Mouse (Mus musculus) G1E (cell line): Measurements from ENCODE around the gene Aco2. TPM values are rescaled to one million over a fixed set of nuclear protein-coding genes. Genes with fewer than 3 reads are reported as not detected.
A peak's percentile ranks its signal among the peaks of the same experiment; 100 is the strongest.

Source experiments
- ATAC-seq: 2 replicates; pipeline ENCODE4 v1.8.0; 2016; ENCODE audit warnings: mild to moderate bottlenecking; ENCODE audit not compliant: insufficient number of reproducible peaks, poor library complexity, low FRiP score, severe bottlenecking; ENCODE audit errors: extremely low read depth
- DNase-seq: peaks from one replicate; pipeline ENCODE4 v3.0.0; 2012; ENCODE audit warnings: low spot score
- H3K27me3 ChIP-seq: 2 replicates; pipeline ENCODE4 v1.6.1; 2012; ENCODE audit warnings: mild to moderate bottlenecking, low read length, inconsistent platforms; ENCODE audit not compliant: insufficient read depth
- H3K36me3 ChIP-seq: replicated peaks from 2 replicates; pipeline ENCODE3; 2012; ENCODE audit warnings: mild to moderate bottlenecking, inconsistent platforms
- H3K4me1 ChIP-seq: 2 replicates; pipeline ENCODE4 v1.6.1; 2012; ENCODE audit warnings: low read depth, low read length, inconsistent platforms, mixed read lengths; ENCODE audit not compliant: insufficient read depth
- H3K4me3 ChIP-seq: 2 replicates; pipeline ENCODE4 v1.5.1; 2012; ENCODE audit warnings: low read depth, mild to moderate bottlenecking, inconsistent platforms, low read length, moderate library complexity, mixed read lengths
- H3K9me3 ChIP-seq: replicated peaks from 2 replicates; pipeline ENCODE4 v1.6.1; 2012; ENCODE audit warnings: inconsistent platforms
- CTCF ChIP-seq: IDR thresholded peaks from 2 replicates; pipeline ENCODE4 v1.5.1; 2012; ENCODE audit warnings: low read depth, low read length, inconsistent platforms, mixed read lengths
- GATA1 ChIP-seq: IDR thresholded peaks from 2 replicates; pipeline ENCODE4 v1.6.1; 2012; ENCODE audit warnings: borderline replicate concordance, low read length, inconsistent platforms, mixed read lengths
- GATA2 ChIP-seq: IDR thresholded peaks from 2 replicates; pipeline ENCODE4 v1.6.1; 2012; ENCODE audit warnings: low read depth, low read length, inconsistent platforms, borderline replicate concordance
- POLR2AphosphoS5 ChIP-seq: IDR thresholded peaks from 2 replicates; pipeline ENCODE4 v1.6.1; 2012; ENCODE audit warnings: low read depth, low read length, inconsistent platforms; ENCODE audit not compliant: insufficient replicate concordance
- TAL1 ChIP-seq: conservative IDR thresholded peaks from 2 replicates; pipeline ENCODE4 v1.6.1; 2012; ENCODE audit warnings: low read depth, low read length, inconsistent platforms, mixed read lengths
- polyA plus RNA-seq: library from polyadenylated mRNA; stranded (reverse); fragments of >175 nt; gene quantifications from 2 replicates; pipeline ENCODE4 v1.2.3, GENCODE M21; 2012
- total RNA-seq, 2 experiments: library from RNA; stranded (forward) in 1 of 2; stranded (reverse) in 1 of 2; fragments of 200-1000 nt in 1 of 2; fragments of >200 nt in 1 of 2; fragmentation: Nextera tagmentation in 1 of 2; gene quantifications; 2 replicates each; pipeline ENCODE4 v1.2.3; 2014 to 2017

Gene Aco2
- total and polyA plus RNA-seq, 3 experiments: 124 to 177 (median 142) TPM

GRCm38 (mm10) chr15:81831136-81831825 lies 40.8 kb upstream of the Aco2 start:
- DNase-seq (peak; percentile 83), ATAC-seq (peak; percentile 76)
- Histone ChIP-seq H3K36me3 (peaks cover 27% of the 10 kb centered on the region), H3K27me3 (peaks cover 27% of the 10 kb centered on the region), H3K4me1 (peaks cover 33% of the 10 kb centered on the region), H3K4me3 (no peak overlapping the region), H3K9me3 (no peaks in the 10 kb centered on the region)
- TF ChIP-seq GATA2 (no peak), CTCF (peak; percentile 81), TAL1 (no peak)

GRCm38 (mm10) chr15:81832219-81832618 lies 39.9 kb upstream of the Aco2 start:
- H3K27me3 ChIP-seq: peaks cover 36% of the 10 kb centered on the region
- TF ChIP-seq CTCF (no peak), POLR2AphosphoS5 (no peak), GATA1 (no peak), TAL1 (no peak), GATA2 (no peak)
- ATAC-seq: no peak

DNA sequence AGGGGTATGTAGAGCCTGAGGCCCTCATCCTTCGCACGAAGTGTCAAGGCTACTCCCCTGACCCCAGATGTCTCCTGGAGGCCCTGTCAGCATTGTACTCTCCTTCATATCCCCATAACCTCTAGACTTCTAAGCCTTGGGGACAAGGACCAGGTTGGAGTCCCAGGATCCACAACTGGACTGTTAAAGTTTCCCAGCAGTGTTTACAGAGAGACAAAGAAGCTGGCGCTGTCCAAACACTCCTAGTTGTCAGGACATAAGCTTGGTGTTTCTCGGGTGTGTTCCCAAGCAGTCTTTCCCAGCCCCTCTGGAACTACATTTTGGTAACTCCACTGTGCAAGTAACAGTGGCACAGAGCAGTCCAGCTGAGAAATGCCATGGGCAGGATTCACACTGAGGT lies 38.6 kb upstream of the Aco2 start:
- peaks cover 38% of the 10 kb centered on the region for H3K4me1 ChIP-seq
- no peaks in the 10 kb centered on the region for H3K9me3 ChIP-seq
- peaks cover 8% of the 10 kb centered on the region for H3K36me3 ChIP-seq
- no peak overlapping the region for H3K4me3 ChIP-seq
- TF ChIP-seq POLR2AphosphoS5 (no peak), TAL1 (no peak), CTCF (no peak), GATA1 (no peak), GATA2 (no peak)
- no peak for DNase-seq
- ATAC-seq: no peak
- H3K27me3 ChIP-seq: peaks cover 43% of the 10 kb centered on the region

More at GRCm38 (mm10) chr15:81832219-81832618, 39.9 kb upstream of the Aco2 start:
- no peaks in the 10 kb centered on the region for H3K9me3 ChIP-seq
- peaks cover 18% of the 10 kb centered on the region for H3K36me3 ChIP-seq
- H3K4me3 ChIP-seq: no peak overlapping the region
- H3K4me1 ChIP-seq: peaks cover 40% of the 10 kb centered on the region
- DNase-seq: no peak

GRCm38 (mm10) chr15:81834171-81834841 lies 37.8 kb upstream of the Aco2 start:
- Histone ChIP-seq H3K4me1 (peaks cover 35% of the 10 kb centered on the region), H3K36me3 (peaks cover under 1% of the 10 kb centered on the region), H3K9me3 (no peaks in the 10 kb centered on the region), H3K27me3 (peaks cover 46% of the 10 kb centered on the region), H3K4me3 (no peak overlapping the region)
- no peak for TF ChIP-seq GATA2
- TF ChIP-seq POLR2AphosphoS5: no peak
- TF ChIP-seq GATA1: no peak
- TF ChIP-seq CTCF: no peak
- no peak for TF ChIP-seq TAL1
- ATAC-seq: no peak
- DNase-seq: no peak

- no peaks in the 10 kb centered on the region for H3K9me3 ChIP-seq
- no peaks in the 10 kb centered on the region for H3K36me3 ChIP-seq
- DNase-seq (no peak), ATAC-seq (no peak)
- H3K27me3 ChIP-seq: peaks cover 55% of the 10 kb centered on the region
- no peak overlapping the region for H3K4me3 ChIP-seq
- peaks cover 38% of the 10 kb centered on the region for H3K4me1 ChIP-seq
- TF ChIP-seq POLR2AphosphoS5 (no peak), CTCF (no peak), GATA1 (no peak), GATA2 (no peak), TAL1 (no peak)
Observed at GRCm38 (mm10) chr15:81835007-81835880, 36.9 kb upstream of the Aco2 start.
